Mouse (Mus musculus): ENCODE results near the gene Tmem259.

GRCm38 (mm10) chr10:79930826-79931186 lies 53.3 kb downstream of the Tmem259 start:
- TF ChIP-seq GATA1 (IDR thresholded peaks at IDR 0.05; ENCODE audit: low read length) = no peak
- TF ChIP-seq TAL1 (IDR thresholded peaks at IDR 0.05; ENCODE audit: low read length) = no peak
